Mouse (Mus musculus) fibroblast of lung, adult 2 months (primary cell): ENCODE data around the gene Hsd17b14.

Experiments used
- DNase-seq: peaks from one replicate; pipeline ENCODE4 v3.0.0-alpha.2; 2011; ENCODE audit warnings: low read depth

The Hsd17b14 gene

DNA sequence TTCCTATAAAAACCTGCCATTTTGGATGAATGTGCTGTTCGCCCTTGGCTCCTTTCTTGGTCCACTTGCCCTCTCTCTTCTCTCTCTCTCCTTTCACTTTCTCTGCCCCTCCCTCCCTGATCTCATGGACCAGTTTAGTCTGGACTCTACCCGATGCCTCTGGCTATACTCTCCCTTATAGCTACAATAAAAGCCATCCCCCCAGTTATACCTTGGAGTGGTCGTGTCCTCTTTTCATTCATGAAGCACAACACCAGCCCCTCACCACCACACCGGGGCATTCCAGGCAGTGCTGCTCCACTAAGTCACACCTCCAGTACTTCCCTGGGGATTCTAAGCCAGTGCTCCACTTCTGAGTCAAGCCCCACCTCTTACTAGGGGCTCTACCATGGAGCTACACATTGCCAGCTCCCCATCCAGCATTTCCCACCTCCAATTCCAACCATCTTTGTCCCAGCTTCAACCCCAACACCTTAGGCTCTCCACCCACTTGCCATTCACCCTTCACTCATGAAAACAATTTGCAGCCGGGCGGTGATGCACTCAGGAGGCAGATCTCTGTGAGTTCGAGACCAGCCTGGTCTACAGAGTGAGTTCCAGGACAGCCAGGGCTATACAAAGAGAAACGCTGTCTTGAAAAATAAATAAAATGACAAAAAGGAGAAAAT is 12.6 kb downstream of the Hsd17b14 start:
- no peak for DNase-seq

- DNase-seq, result peak; percentile 94
These were observed 13.3 kb downstream of the Hsd17b14 start for GRCm38 (mm10) chr7:45567780-45568516.

DNA sequence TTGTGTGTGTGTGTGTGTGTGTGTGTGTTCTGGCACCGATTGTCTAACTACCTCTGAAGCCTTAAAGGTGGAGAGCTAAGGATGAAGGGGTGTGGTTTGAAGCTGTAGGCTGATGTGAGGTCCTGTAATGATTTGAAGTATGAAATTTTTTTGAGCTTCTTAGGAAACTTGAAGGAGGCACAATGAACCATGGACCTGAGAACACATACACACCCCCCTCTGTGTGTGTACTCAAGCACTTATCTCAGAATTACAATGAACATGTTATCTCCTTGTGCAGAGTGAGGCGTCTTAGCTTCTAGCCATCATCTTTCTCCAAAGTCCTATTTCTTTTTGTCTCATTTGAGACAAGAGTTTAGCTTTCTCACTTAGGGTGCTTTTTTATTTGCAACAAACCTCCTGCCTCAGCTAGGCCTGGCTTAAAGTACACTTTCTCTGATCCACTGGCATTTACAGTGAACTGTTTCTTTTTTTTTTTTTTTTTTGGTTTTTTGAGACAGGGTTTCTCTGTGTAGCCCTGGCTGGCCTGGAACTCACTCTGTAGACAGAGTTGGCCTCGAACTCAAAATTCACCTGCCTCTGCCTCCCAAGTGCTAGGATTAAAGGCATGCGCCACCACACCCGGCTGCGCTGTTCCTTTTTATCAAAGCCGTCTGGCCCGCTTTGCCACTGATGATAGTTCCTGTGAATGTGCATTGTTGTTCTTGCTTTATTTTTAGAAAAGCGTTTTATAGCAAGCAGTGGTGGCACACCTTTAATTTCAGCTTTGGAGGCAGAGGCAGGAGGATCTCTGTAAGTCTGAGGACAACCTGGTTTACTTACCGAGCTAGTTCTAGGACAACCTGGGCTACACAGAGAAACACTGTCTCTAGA is 14.1 kb downstream of the Hsd17b14 start:
- DNase-seq, result no peak

- DNase-seq, result no peak
These were observed 15.5 kb downstream of the Hsd17b14 start, which contains the start of gene Bcat2 for GRCm38 (mm10) chr7:45570103-45570741. Bcat2 (plus strand) TSS chr7:45570153.

GRCm38 (mm10) chr7:45571966-45572365 is 17.3 kb downstream of the Hsd17b14 start:
- no peak for DNase-seq

DNA sequence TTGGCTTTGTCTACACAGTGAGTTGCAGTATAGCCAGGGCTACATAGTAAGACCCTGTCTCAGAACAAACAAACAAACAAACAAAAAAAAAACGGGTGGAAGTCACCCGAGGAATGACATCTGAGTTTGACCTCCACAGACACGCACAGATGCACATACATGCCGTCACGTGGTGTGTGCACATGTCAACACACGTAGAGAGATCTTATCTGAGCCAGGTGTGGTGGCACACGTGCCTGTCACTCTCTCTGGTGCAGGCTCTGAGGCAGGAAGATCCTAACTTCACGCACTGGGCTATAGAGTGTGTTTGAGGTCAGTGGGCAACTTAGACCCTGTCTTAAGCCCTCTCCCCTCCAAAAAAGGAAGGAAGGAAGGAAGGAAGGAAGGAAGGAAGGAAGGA is 19.3 kb downstream of the Hsd17b14 start:
- DNase-seq, result no peak

GRCm38 (mm10) chr7:45574472-45575379 is 20.0 kb downstream of the Hsd17b14 start:
- DNase-seq, result no peak

- no peak for DNase-seq
These were observed 31.2 kb downstream of the Hsd17b14 start for GRCm38 (mm10) chr7:45585923-45586322.

- DNase-seq, result no peak
These were observed 33.2 kb downstream of the Hsd17b14 start for GRCm38 (mm10) chr7:45587631-45588592.

- peak; percentile 99 for DNase-seq
These were observed 34.5 kb downstream of the Hsd17b14 start for GRCm38 (mm10) chr7:45589173-45589572.

GRCm38 (mm10) chr7:45589898-45590297 is 35.2 kb downstream of the Hsd17b14 start:
- no peak for DNase-seq

DNA sequence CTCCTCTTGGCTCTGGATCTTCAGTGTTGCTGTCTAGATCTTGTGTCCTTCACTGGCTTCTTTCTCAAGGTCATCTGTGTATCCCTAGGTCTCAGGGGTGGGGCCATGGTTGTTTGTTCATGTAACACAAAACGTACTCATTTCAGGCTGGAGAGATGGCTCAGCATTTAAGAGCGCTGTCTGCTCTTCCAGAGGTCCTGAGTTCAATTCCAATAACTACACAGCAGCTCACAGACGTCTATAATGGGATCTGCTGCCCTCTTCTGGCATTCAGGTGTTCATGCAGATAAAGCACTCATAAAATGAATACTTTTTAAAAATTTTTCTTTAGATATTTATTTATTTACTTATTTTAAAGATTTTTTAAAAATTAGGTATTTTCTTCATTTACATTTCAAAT is 36.2 kb downstream of the Hsd17b14 start:
- DNase-seq, result no peak

- DNase-seq, result no peak
These were observed 37.2 kb downstream of the Hsd17b14 start for GRCm38 (mm10) chr7:45591880-45592279.

- DNase-seq, result peak; percentile 75
These were observed 38.6 kb downstream of the Hsd17b14 start for GRCm38 (mm10) chr7:45593118-45593815.

DNA sequence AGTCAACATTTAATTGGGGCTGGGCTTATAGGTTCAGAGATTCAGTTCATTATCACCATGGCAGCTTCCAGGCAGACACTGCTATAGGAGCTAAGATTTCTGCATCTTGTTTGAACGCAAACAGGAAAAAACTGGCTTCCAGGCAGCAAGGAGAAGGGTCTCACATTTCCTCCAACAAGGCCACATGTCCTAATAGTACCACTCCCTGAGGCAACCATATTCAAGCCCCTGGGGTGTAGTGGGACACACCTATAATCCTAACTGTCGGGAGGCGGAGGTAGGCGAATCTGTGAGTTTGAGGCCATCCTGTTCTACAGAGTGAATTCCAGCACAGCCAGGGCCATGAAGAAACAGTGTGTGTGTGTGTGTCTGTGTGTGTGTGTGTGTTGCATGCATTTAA is 40.5 kb downstream of the Hsd17b14 start:
- DNase-seq, result no peak

DNA sequence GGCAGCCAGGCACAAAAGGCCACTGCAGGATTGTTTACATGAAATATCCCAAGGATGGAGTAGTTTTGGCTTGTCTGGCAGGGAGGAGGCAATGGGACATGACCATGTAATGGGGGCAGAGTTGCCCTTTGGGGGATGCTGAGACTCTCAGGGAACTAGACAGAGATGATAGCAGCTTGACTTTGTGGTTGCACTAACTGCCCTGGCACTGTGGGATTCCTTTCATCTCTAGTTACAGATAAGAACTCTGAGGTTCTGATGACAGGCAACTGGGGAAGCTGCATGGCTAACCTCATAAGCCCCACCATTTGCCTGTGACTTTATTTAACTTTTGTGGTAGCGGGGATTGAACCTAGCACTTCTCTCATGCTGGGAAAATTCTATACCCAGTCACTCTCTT is 41.4 kb downstream of the Hsd17b14 start:
- no peak for DNase-seq

DNA sequence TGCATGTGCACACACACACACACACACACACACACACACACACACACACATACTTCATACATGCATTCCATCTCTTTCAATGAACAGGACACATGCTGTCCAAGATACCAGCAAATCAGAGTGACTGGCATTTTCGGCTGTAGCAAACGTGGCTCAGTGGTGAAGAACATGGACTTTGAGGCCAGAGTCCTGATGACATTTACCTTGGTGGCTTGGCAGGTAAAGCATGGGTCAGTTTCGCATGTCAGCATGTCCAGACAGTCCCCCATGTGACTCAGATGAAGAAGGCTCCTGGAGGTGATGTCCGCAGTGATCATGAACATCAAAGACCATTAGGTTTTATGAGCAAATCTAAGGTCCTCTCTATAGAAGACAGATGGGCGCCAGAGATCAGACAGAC is 42.3 kb downstream of the Hsd17b14 start:
- DNase-seq, result no peak

DNA sequence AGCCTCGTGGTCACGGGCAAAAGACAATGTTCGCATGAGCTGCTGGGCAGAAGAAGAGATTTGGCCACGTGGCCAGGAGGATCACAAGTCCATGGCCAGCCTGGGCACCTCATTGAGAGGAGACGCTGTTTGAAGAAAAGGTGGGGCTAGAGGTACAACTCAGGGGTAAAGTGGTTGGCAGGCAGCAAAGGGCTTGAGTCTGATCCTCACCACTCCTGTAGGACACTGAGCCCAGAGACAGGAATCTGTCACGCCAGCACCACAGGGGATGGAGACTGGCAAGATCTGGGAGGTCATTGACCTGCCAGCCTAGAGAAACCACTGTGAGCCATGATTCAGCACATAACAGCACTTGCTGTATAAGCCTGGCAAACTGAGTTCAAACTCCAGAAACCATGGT is 42.8 kb downstream of the Hsd17b14 start:
- no peak for DNase-seq
